Mouse (Mus musculus) kidney, embryonic 14.5 days (tissue): ENCODE measurements around the gene Lmntd1. TPM values are rescaled to one million over a fixed set of nuclear protein-coding genes. Genes with fewer than 3 reads are reported as not detected.

ENCODE experiments used
- ATAC-seq: fragments of 200-750 bp; cut with Nextera tagmentation; 2 replicates; pipeline ENCODE4 v1.8.0; 2017; ENCODE audit warnings: moderate number of reproducible peaks, mild to moderate bottlenecking, moderate TSS enrichment, moderate library complexity; ENCODE audit not compliant: low FRiP score, low TSS enrichment
- H3K27ac ChIP-seq: fragments of 300-500 bp; sonication (generic); 2 replicates; pipeline ENCODE4 v1.5.1; 2014; ENCODE audit warnings: low read depth, mild to moderate bottlenecking, low read length, moderate library complexity, mixed read lengths
- H3K27me3 ChIP-seq: fragments of 300-500 bp; sonication (generic); 2 replicates; pipeline ENCODE4 v1.6.1; 2014; ENCODE audit warnings: mild to moderate bottlenecking, low read length; ENCODE audit not compliant: control insufficient read depth, insufficient read depth
- H3K36me3 ChIP-seq: fragments of 300-500 bp; sonication (generic); 2 replicates; pipeline ENCODE4 v1.6.1; 2014; ENCODE audit warnings: low read length, mixed read lengths; ENCODE audit not compliant: control insufficient read depth, insufficient read depth
- H3K4me1 ChIP-seq: fragments of 300-500 bp; sonication (generic); 2 replicates; pipeline ENCODE4 v1.6.1; 2014; ENCODE audit warnings: low read length, mixed read lengths; ENCODE audit not compliant: control insufficient read depth, insufficient read depth
- H3K4me2 ChIP-seq: fragments of 300-500 bp; sonication (generic); replicated peaks from 2 replicates; pipeline ENCODE4 v1.6.1; 2014; ENCODE audit warnings: low read depth, mild to moderate bottlenecking, low read length
- H3K4me3 ChIP-seq: fragments of 300-500 bp; sonication (generic); 2 replicates; pipeline ENCODE4 v1.5.1; 2014; ENCODE audit warnings: mild to moderate bottlenecking, low read length
- H3K9ac ChIP-seq: fragments of 300-500 bp; sonication (generic); 2 replicates; pipeline ENCODE4 v1.6.1; 2014; ENCODE audit warnings: low read depth, mild to moderate bottlenecking, low read length, moderate library complexity
- H3K9me3 ChIP-seq: fragments of 300-500 bp; sonication (generic); 2 replicates; pipeline ENCODE4 v1.6.1; 2016; ENCODE audit warnings: low read length; ENCODE audit not compliant: control insufficient read depth
- WGBS: fragments of 180-500 bp; shearing (Covaris S2); extraction: QIAGEN DNeasy Blood & Tissue Kit; methylation state at CpG from one replicate; pipeline ENCODE4 v1.1.7; 2014; 5-methylcytosine and 5-hydroxymethylcytosine counted together
- polyA plus RNA-seq: library from polyadenylated mRNA; unstranded; fragments of >200 nt; fragmentation: Nextera tagmentation; extraction: Ambion mirVana; gene quantifications from 2 replicates; pipeline ENCODE4 v1.2.1, GENCODE M21; 2014

The Lmntd1 gene
- polyA plus RNA-seq, 1 experiment from 2014 or later: 2.0 TPM

- Histone ChIP-seq H3K27ac (no peak overlapping the region), H3K4me1 (no peaks in the 10 kb centered on the region), H3K27me3 (no peaks in the 10 kb centered on the region), H3K9ac (no peak overlapping the region), H3K4me2 (no peak overlapping the region), H3K9me3 (no peaks in the 10 kb centered on the region), H3K36me3 (no peaks in the 10 kb centered on the region), H3K4me3 (no peak overlapping the region)
- ATAC-seq: no peak
- 48% methylated on average over 8 of the region's 8 CpGs for WGBS
Measured at GRCm38 (mm10) chr6:145469260-145469943, 144.7 kb downstream of the Lmntd1 start.

DNA sequence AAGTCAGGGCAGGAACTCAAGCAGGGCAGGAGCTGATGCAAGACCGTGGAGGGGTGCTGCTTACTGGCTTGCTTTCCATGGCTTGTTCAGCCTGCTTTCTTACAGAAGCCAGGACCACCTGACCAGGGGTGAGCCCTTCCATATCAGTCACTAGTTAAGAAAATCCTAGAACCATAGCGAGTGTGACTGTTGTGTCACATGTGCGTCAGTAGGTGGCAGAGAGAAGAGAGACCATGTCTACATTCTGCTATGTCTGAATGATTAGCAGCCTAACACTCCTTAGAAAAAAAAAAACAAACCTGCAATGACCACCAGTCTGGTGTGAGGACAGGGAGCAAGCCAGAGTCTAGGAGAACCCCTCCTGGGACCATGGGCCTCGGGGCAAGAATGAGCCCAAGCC is 150.1 kb downstream of the Lmntd1 start:
- H3K27ac ChIP-seq: no peak overlapping the region
- no peak overlapping the region for H3K4me2 ChIP-seq
- no peaks in the 10 kb centered on the region for H3K4me1 ChIP-seq
- no peak for ATAC-seq
- H3K9me3 ChIP-seq: no peaks in the 10 kb centered on the region
- H3K27me3 ChIP-seq: no peaks in the 10 kb centered on the region
- 92% methylated on average over 4 of the region's 4 CpGs for WGBS
- no peak overlapping the region for H3K9ac ChIP-seq
- no peak overlapping the region for H3K4me3 ChIP-seq
- no peaks in the 10 kb centered on the region for H3K36me3 ChIP-seq

GRCm38 (mm10) chr6:145462677-145463245 is 151.4 kb downstream of the Lmntd1 start:
- Histone ChIP-seq H3K36me3 (no peaks in the 10 kb centered on the region), H3K9me3 (no peaks in the 10 kb centered on the region), H3K4me2 (no peak overlapping the region), H3K9ac (no peak overlapping the region), H3K4me3 (no peak overlapping the region), H3K4me1 (no peaks in the 10 kb centered on the region), H3K27me3 (no peaks in the 10 kb centered on the region), H3K27ac (no peak overlapping the region)
- ATAC-seq: no peak
- 65% methylated on average over 12 of the region's 12 CpGs for WGBS

DNA sequence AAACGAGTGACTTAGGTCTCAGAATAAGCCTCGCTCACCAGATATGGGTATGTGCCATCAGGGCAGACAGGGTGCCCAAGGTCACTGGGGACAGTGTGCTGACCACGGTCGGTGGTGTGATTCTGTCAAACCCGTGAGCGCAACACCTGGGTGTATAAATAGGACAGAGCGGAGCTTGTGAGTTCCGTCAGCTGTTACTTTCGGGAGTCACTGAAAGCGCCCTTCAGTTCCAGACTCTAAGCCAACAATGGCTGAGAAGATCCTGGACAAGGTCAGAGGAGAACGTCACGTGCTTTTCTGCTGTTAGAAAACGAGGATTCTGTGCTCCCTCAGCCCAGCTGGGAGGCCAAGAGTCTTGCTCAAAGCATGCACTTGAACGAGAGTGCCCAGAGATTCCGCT is 157.1 kb downstream of the Lmntd1 start:
- no peak for ATAC-seq
- Histone ChIP-seq H3K27me3 (no peaks in the 10 kb centered on the region), H3K4me3 (no peak overlapping the region), H3K4me2 (no peak overlapping the region), H3K36me3 (no peaks in the 10 kb centered on the region), H3K27ac (no peak overlapping the region), H3K4me1 (no peaks in the 10 kb centered on the region), H3K9ac (no peak overlapping the region), H3K9me3 (no peaks in the 10 kb centered on the region)
- 83% methylated on average over 15 of the region's 15 CpGs for WGBS

GRCm38 (mm10) chr6:145450628-145451403 is 163.3 kb downstream of the Lmntd1 start:
- H3K27ac ChIP-seq: no peak overlapping the region; the same call in 1 of the 2 replicates
- no peaks in the 10 kb centered on the region for H3K27me3 ChIP-seq
- WGBS: 59% methylated on average over 15 of the region's 15 CpGs
- no peak overlapping the region; the same call in 1 of the 2 replicates for H3K4me2 ChIP-seq
- peak; percentile 52 for ATAC-seq
- no peak overlapping the region for H3K9ac ChIP-seq
- no peak overlapping the region for H3K4me3 ChIP-seq
- no peaks in the 10 kb centered on the region for H3K9me3 ChIP-seq
- peaks cover 8% of the 10 kb centered on the region; the same call in 1 of the 2 replicates for H3K4me1 ChIP-seq
- no peaks in the 10 kb centered on the region for H3K36me3 ChIP-seq

DNA sequence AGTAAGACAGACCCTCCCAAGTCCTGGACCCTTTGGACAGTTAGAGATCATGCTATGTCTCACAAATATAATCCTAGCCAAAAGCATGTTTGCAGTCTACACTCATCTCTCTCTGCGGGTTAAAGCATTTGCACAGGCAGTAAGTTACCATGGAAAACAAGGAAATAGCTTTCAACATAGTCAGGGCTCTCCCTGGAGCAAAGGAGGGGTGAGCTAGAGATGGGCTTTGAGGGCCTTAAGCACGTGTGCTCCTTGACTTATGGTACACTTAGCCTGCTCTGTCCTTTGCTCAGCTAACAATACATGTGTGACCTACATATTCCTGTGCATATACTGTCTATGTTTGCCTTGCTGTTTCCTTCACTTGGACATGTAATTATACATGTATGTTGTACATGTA is 165.8 kb downstream of the Lmntd1 start:
- Histone ChIP-seq H3K4me1 (peaks cover 8% of the 10 kb centered on the region; the same call in 1 of the 2 replicates), H3K27ac (no peak overlapping the region), H3K36me3 (no peaks in the 10 kb centered on the region), H3K9me3 (no peaks in the 10 kb centered on the region), H3K4me2 (no peak overlapping the region), H3K27me3 (no peaks in the 10 kb centered on the region), H3K9ac (no peak overlapping the region), H3K4me3 (no peak overlapping the region)
- 63% methylated on average over 2 of the region's 2 CpGs for WGBS
- ATAC-seq: no peak

- 70% methylated on average over 8 of the region's 8 CpGs for WGBS
- Histone ChIP-seq H3K27me3 (no peaks in the 10 kb centered on the region), H3K4me2 (no peak overlapping the region), H3K27ac (peak overlapping the region; percentile 31; the same call in 1 of the 2 replicates), H3K4me3 (no peak overlapping the region), H3K36me3 (no peaks in the 10 kb centered on the region), H3K9me3 (no peaks in the 10 kb centered on the region), H3K4me1 (peaks cover 11% of the 10 kb centered on the region; the same call in 1 of the 2 replicates), H3K9ac (no peak overlapping the region)
- no peak; the same call in 1 of the 2 replicates for ATAC-seq
Measured at GRCm38 (mm10) chr6:145445811-145446500, 168.2 kb downstream of the Lmntd1 start.

DNA sequence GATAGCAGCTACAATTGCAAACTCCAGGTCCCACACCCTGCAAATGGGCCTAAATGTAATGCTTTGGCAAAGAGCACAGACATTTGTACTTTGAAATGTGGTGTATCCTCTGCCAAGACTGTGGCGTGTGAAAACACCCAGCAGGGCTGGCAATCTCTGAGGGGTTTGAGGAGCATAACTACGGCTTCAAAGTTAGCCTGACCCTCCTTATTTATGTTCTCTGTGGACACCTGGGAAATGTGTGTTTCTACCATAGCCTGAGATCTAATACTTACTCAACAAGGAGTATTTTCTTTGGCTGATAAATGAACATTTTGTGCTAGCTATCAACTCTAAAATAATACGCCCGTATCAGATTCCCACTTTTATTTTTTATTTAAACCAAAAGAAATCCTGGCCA is 168.7 kb downstream of the Lmntd1 start:
- H3K27ac ChIP-seq: peak overlapping the region; percentile 31; the same call in 1 of the 2 replicates
- peak; percentile 43; the same call in 1 of the 2 replicates for ATAC-seq
- 62% methylated on average over 4 of the region's 4 CpGs for WGBS

More for the DNA sequence above, 168.7 kb downstream of the Lmntd1 start:
- no peaks in the 10 kb centered on the region for H3K9me3 ChIP-seq
- H3K36me3 ChIP-seq: no peaks in the 10 kb centered on the region
- H3K4me1 ChIP-seq: peaks cover 5% of the 10 kb centered on the region; the same call in 1 of the 2 replicates
- no peak overlapping the region for H3K4me2 ChIP-seq
- H3K27me3 ChIP-seq: no peaks in the 10 kb centered on the region
- H3K9ac ChIP-seq: no peak overlapping the region
- no peak overlapping the region for H3K4me3 ChIP-seq
